ENCODE assay signal across 10 mouse cellular contexts in genomic region chr9:46272070-46272469, GRCm38 (mm10). TPM values are rescaled to one million over a fixed set of nuclear protein-coding genes. Genes with fewer than 3 reads are reported as not detected.
A peak's percentile ranks its signal among the peaks of the same experiment; 100 is the strongest.
DNase-seq lines count a peak whose midpoint lies in the region; ATAC-seq and TF ChIP-seq lines count a peak whose summit lies in the region.
"Had no signal": no experiment of that assay in that cellular context is flagged by ENCODE, and none has a peak within 500 bp of the region (broad histone marks: within the 10 kb centered on the region; RNA-seq: fewer than 3 reads in every experiment).

No protein-coding gene starts in this region.

- peaks cover 25% of the 10 kb centered on the region for H3K27me3 ChIP-seq in hindbrain, embryonic 12.5 days
- peaks cover 10% of the 10 kb centered on the region for H3K27me3 ChIP-seq in hindbrain, embryonic 11.5 days (ENCODE audit: control insufficient read depth, insufficient read depth, low read length)
- H3K27me3 ChIP-seq in MEL (ENCODE audit: control insufficient read depth in 1 of 2, insufficient read depth in 2 of 2, low read length in 2 of 2): no peaks in the 10 kb centered on the region
- H3K27me3 ChIP-seq in hindbrain, embryonic 15.5 days: peaks cover 13% of the 10 kb centered on the region; the same call in 1 of the 2 replicates

- peaks cover 27% of the 10 kb centered on the region for H3K79me2 ChIP-seq in MEL (ENCODE audit: control insufficient read depth, insufficient read depth, low read length, poor library complexity)

- WGBS in hindbrain, embryonic 12.5 days: 90% methylated on average over 9 of the region's 9 CpGs
- WGBS in hindbrain, embryonic 11.5 days: 88% methylated on average over 9 of the region's 9 CpGs
- 90% methylated on average over 9 of the region's 9 CpGs for WGBS in hindbrain, embryonic 15.5 days

- no peak for TF ChIP-seq RAD21 in MEL (IDR thresholded peaks at IDR 0.05; ENCODE audit: low read depth, low read length)

- no peak overlapping the region for H3K4me3 ChIP-seq in hindbrain, embryonic 12.5 days
- no peak overlapping the region; the same call in 1 of the 2 replicates for H3K4me3 ChIP-seq in hindbrain, embryonic 11.5 days (ENCODE audit: low read depth, low read length)
- H3K4me3 ChIP-seq in MEL (ENCODE audit: control insufficient read depth in 1 of 2, insufficient read depth in 1 of 2, low read depth in 2 of 2, low read length in 2 of 2): peak overlapping the region; percentile 79 to 89
- H3K4me3 ChIP-seq in hindbrain, embryonic 15.5 days: no peak overlapping the region

- no peak for TF ChIP-seq CTCF in MEL (IDR thresholded peaks at IDR 0.05 in 2 of 3, conservative IDR thresholded peaks at IDR 0.05 in 1 of 3; ENCODE audit: control insufficient read depth in 1 of 3, insufficient read depth in 1 of 3, low read depth in 2 of 3, low read length in 3 of 3, poor library complexity in 1 of 3, severe bottlenecking in 1 of 3)

- H3K27ac ChIP-seq in hindbrain, embryonic 12.5 days: no peak overlapping the region
- H3K27ac ChIP-seq in hindbrain, embryonic 11.5 days (ENCODE audit: low read depth, low read length): no peak overlapping the region
- peak overlapping the region; percentile 88 for H3K27ac ChIP-seq in MEL (ENCODE audit: control insufficient read depth, low read depth, low read length)
- H3K27ac ChIP-seq in hindbrain, embryonic 15.5 days (replicated peaks): no peak overlapping the region

- H3K4me1 ChIP-seq in hindbrain, embryonic 12.5 days: peaks cover 15% of the 10 kb centered on the region
- H3K4me1 ChIP-seq in hindbrain, embryonic 11.5 days (replicated peaks; ENCODE audit: control insufficient read depth, insufficient read depth, low read length): 0 out of 2 replicates have a peak, but pooled peaks cover 2% of the 10 kb centered on the region
- H3K4me1 ChIP-seq in MEL (ENCODE audit: control insufficient read depth in 1 of 2, insufficient read depth in 2 of 2, low read length in 2 of 2): peaks cover 5 to 14% of the 10 kb centered on the region in 2 experiments; a peak in 3 of 4 replicates
- peaks cover 13% of the 10 kb centered on the region for H3K4me1 ChIP-seq in hindbrain, embryonic 15.5 days (replicated peaks)

- no peaks in the 10 kb centered on the region for H3K9me3 ChIP-seq in hindbrain, embryonic 12.5 days (replicated peaks)
- H3K9me3 ChIP-seq in hindbrain, embryonic 11.5 days (ENCODE audit: control insufficient read depth, low read length): no peaks in the 10 kb centered on the region
- no peaks in the 10 kb centered on the region for H3K9me3 ChIP-seq in MEL (replicated peaks; ENCODE audit: insufficient read depth, low read length)
- no peaks in the 10 kb centered on the region for H3K9me3 ChIP-seq in hindbrain, embryonic 15.5 days
- H3K9me3 ChIP-seq: lung, embryonic 15.5 days had no signal

- peak overlapping the region; percentile 99; the same call in 1 of the 2 replicates for H3K4me2 ChIP-seq in hindbrain, embryonic 12.5 days (replicated peaks)
- H3K4me2 ChIP-seq in hindbrain, embryonic 11.5 days (replicated peaks; ENCODE audit: low read depth, low read length): no peak overlapping the region
- peak overlapping the region; percentile 94; the same call in 1 of the 2 replicates for H3K4me2 ChIP-seq in hindbrain, embryonic 15.5 days

- DNase-seq in hindbrain, embryonic 11.5 days (ENCODE audit: low spot score): no peak
- DNase-seq in MEL (ENCODE audit: low read depth, low spot score): peak; percentile 88
- DNase-seq in naive thymus-derived CD4-positive, alpha-beta T cell, adult 2 months (ENCODE audit: low read depth): peak; percentile 78
- no peak for DNase-seq in layer of hippocampus, postnatal 10 days (ENCODE audit: low spot score in 2 of 2)
- no peak for DNase-seq in cerebellum, adult 11 months
- DNase-seq in adrenal gland, postnatal 4 days (ENCODE audit: low spot score in 2 of 2): no peak
- DNase-seq: cerebellum, adult 18-20 months had no signal

- no peak; a peak in 1 of 4 replicates for TF ChIP-seq POLR2A in MEL (IDR thresholded peaks at IDR 0.05; ENCODE audit: control insufficient read depth in 1 of 2, insufficient read depth in 1 of 2, low read depth in 1 of 2, low read length in 2 of 2, poor library complexity in 1 of 2)

- H3K36me3 ChIP-seq in hindbrain, embryonic 12.5 days: peaks cover 22% of the 10 kb centered on the region
- 0 out of 2 replicates have a peak, but pooled peaks cover 3% of the 10 kb centered on the region for H3K36me3 ChIP-seq in hindbrain, embryonic 11.5 days (ENCODE audit: control insufficient read depth, insufficient read depth, low read length)
- H3K36me3 ChIP-seq in MEL (ENCODE audit: control insufficient read depth in 1 of 2, insufficient read depth in 2 of 2, low read length in 2 of 2): peaks cover 10 to 19% of the 10 kb centered on the region in 2 experiments
- peaks cover 19% of the 10 kb centered on the region for H3K36me3 ChIP-seq in hindbrain, embryonic 15.5 days

- ATAC-seq in hindbrain, embryonic 12.5 days (ENCODE audit: low FRiP score): no peak
- ATAC-seq in hindbrain, embryonic 11.5 days (ENCODE audit: low FRiP score): no peak
- ATAC-seq in hindbrain, embryonic 15.5 days (ENCODE audit: low FRiP score, low read depth): no peak

- TF ChIP-seq EP300 in MEL (IDR thresholded peaks at IDR 0.05; ENCODE audit: low read depth in 1 of 2, low read length in 2 of 2): peak; percentile 75 to 81

- no peak overlapping the region for H3K9ac ChIP-seq in hindbrain, embryonic 12.5 days
- H3K9ac ChIP-seq in hindbrain, embryonic 11.5 days (ENCODE audit: low read depth, low read length): no peak overlapping the region
- peak overlapping the region; percentile 67 for H3K9ac ChIP-seq in MEL (ENCODE audit: control insufficient read depth, low read depth, low read length, poor library complexity, severe bottlenecking)
- H3K9ac ChIP-seq in hindbrain, embryonic 15.5 days: no peak overlapping the region

TF ChIP-seq in MEL, 35 proteins besides CTCF, POLR2A, EP300 and RAD21 (continues in another document):
- peak; percentile 83 for TF ChIP-seq RCOR1 (IDR thresholded peaks at IDR 0.05; ENCODE audit: low read depth, low read length)
- no peak for TF ChIP-seq ZC3H11A (IDR thresholded peaks at IDR 0.05; ENCODE audit: low read depth, low read length)
- TF ChIP-seq USF2 (IDR thresholded peaks at IDR 0.05; ENCODE audit: borderline replicate concordance in 1 of 2, insufficient read depth in 1 of 2, low read depth in 1 of 2, low read length in 2 of 2): peak in 1 of 2 experiments; percentile 58; a peak in 1 of 4 replicates
- TF ChIP-seq MYC (IDR thresholded peaks at IDR 0.05; ENCODE audit: low read depth, low read length): peak; percentile 92

RNA-seq across cellular contexts. Expression of gene Zpr1, which starts 0.8 kb away (rescaled TPM):
- polyA plus RNA-seq in hindbrain, embryonic 12.5 days (2016; fragmentation: Nextera tagmentation; extraction: Ambion mirVana): 55.0 and 59.8 TPM in 2 replicates
- polyA plus RNA-seq in hindbrain, embryonic 11.5 days (2014; fragmentation: Nextera tagmentation; extraction: Ambion mirVana): 65.7 and 69.6 TPM in 2 replicates
- 87.0 and 99.7 TPM in 2 replicates for total RNA-seq in MEL (2012; rRNA removed)
- 100 to 1,000 TPM in 1 of 2 experiments, not detected in 1; 171 TPM for polyA plus RNA-seq in MEL (2012; ENCODE audit: insufficient read depth in 1 of 2, insufficient read length in 2 of 2, low read depth in 1 of 2, low replicate concordance in 2 of 2, missing spikeins in 1 of 2)
- polyA plus RNA-seq in hindbrain, embryonic 15.5 days (2015; fragmentation: Nextera tagmentation; extraction: Ambion mirVana): 55.7 and 60.3 TPM in 2 replicates
- total RNA-seq in layer of hippocampus, postnatal 10 days (2021): 10 to 100 TPM; 39.1 to 39.3 TPM
- total RNA-seq in adrenal gland, postnatal 4 days (2021): 10 to 100 TPM; 36.4 to 39.4 TPM

RNA-seq across cellular contexts. Expression of gene Apoa5, which starts 3.6 kb away (rescaled TPM):
- polyA plus RNA-seq in hindbrain, embryonic 12.5 days (2016; fragmentation: Nextera tagmentation; extraction: Ambion mirVana): 0.19 TPM in 1 of 2 replicates, not detected in the other
- polyA plus RNA-seq in hindbrain, embryonic 11.5 days (2014; fragmentation: Nextera tagmentation; extraction: Ambion mirVana): not detected in 2 replicates
- not detected in 2 replicates for total RNA-seq in MEL (2012; rRNA removed)
- under 1 TPM in 1 of 2 experiments, not detected in 1; 0.04 TPM for polyA plus RNA-seq in MEL (2012; ENCODE audit: insufficient read depth in 1 of 2, insufficient read length in 2 of 2, low read depth in 1 of 2, low replicate concordance in 2 of 2, missing spikeins in 1 of 2)
- polyA plus RNA-seq in hindbrain, embryonic 15.5 days (2015; fragmentation: Nextera tagmentation; extraction: Ambion mirVana): not detected in 2 replicates
- not detected for total RNA-seq in layer of hippocampus, postnatal 10 days (2021)
- 10 to 100 TPM in 1 of 2 experiments, 1 to 10 TPM in 1; 2.1 to 34.3 TPM for total RNA-seq in adrenal gland, postnatal 4 days (2021)
- polyA plus RNA-seq: lung, embryonic 15.5 days had no signal

RNA-seq across cellular contexts. Expression of gene Bud13, which starts 10.7 kb away (rescaled TPM):
- polyA plus RNA-seq in hindbrain, embryonic 12.5 days (2016; fragmentation: Nextera tagmentation; extraction: Ambion mirVana): 22.5 and 23.5 TPM in 2 replicates
- polyA plus RNA-seq in hindbrain, embryonic 11.5 days (2014; fragmentation: Nextera tagmentation; extraction: Ambion mirVana): 22.4 and 25.0 TPM in 2 replicates
- total RNA-seq in MEL (2012; rRNA removed): 13.5 and 13.9 TPM in 2 replicates
- 10 to 100 TPM in 1 of 2 experiments, not detected in 1; 26.3 TPM for polyA plus RNA-seq in MEL (2012; ENCODE audit: insufficient read depth in 1 of 2, insufficient read length in 2 of 2, low read depth in 1 of 2, low replicate concordance in 2 of 2, missing spikeins in 1 of 2)
- 15.6 and 18.1 TPM in 2 replicates for polyA plus RNA-seq in hindbrain, embryonic 15.5 days (2015; fragmentation: Nextera tagmentation; extraction: Ambion mirVana)
- total RNA-seq in layer of hippocampus, postnatal 10 days (2021): 10 to 100 TPM in 1 of 2 experiments, 1 to 10 TPM in 1; 8.9 to 10.1 TPM
- total RNA-seq in adrenal gland, postnatal 4 days (2021): 10 to 100 TPM; 14.2 to 17.0 TPM

RNA-seq across cellular contexts. Expression of gene Apoa4, which starts 31.6 kb away (rescaled TPM):
- polyA plus RNA-seq in hindbrain, embryonic 12.5 days (2016; fragmentation: Nextera tagmentation; extraction: Ambion mirVana): not detected in 2 replicates
- not detected in 2 replicates for polyA plus RNA-seq in hindbrain, embryonic 11.5 days (2014; fragmentation: Nextera tagmentation; extraction: Ambion mirVana)
- total RNA-seq in MEL (2012; rRNA removed): not detected in 2 replicates
- not detected for polyA plus RNA-seq in MEL (2012; ENCODE audit: insufficient read depth in 1 of 2, insufficient read length in 2 of 2, low read depth in 1 of 2, low replicate concordance in 2 of 2, missing spikeins in 1 of 2)
- polyA plus RNA-seq in hindbrain, embryonic 15.5 days (2015; fragmentation: Nextera tagmentation; extraction: Ambion mirVana): 0.59 TPM in 1 of 2 replicates, not detected in the other
- total RNA-seq in layer of hippocampus, postnatal 10 days (2021): not detected
- 1 to 10 TPM in 1 of 2 experiments, under 1 TPM in 1; 0.48 to 3.8 TPM for total RNA-seq in adrenal gland, postnatal 4 days (2021)

RNA-seq across cellular contexts. Expression of gene Apoc3, which starts 36.6 kb away (rescaled TPM):
- not detected in 2 replicates for polyA plus RNA-seq in hindbrain, embryonic 12.5 days (2016; fragmentation: Nextera tagmentation; extraction: Ambion mirVana)
- not detected in 2 replicates for polyA plus RNA-seq in hindbrain, embryonic 11.5 days (2014; fragmentation: Nextera tagmentation; extraction: Ambion mirVana)
- not detected in 2 replicates for total RNA-seq in MEL (2012; rRNA removed)
- polyA plus RNA-seq in MEL (2012; ENCODE audit: insufficient read depth in 1 of 2, insufficient read length in 2 of 2, low read depth in 1 of 2, low replicate concordance in 2 of 2, missing spikeins in 1 of 2): not detected
- not detected in 2 replicates for polyA plus RNA-seq in hindbrain, embryonic 15.5 days (2015; fragmentation: Nextera tagmentation; extraction: Ambion mirVana)
- total RNA-seq in layer of hippocampus, postnatal 10 days (2021): not detected
- 1 to 10 TPM in 1 of 2 experiments, under 1 TPM in 1; 0.64 to 9.5 TPM for total RNA-seq in adrenal gland, postnatal 4 days (2021)
- polyA plus RNA-seq: lung, embryonic 15.5 days had no signal

Comparison
In these comparisons a context has a peak if more than half of its experiments do, and no peak if none do; other contexts are left out.
1. H3K4me3 ChIP-seq: peak in MEL (2 of 2); none in hindbrain, embryonic 12.5 days (single experiment), hindbrain, embryonic 11.5 days (single experiment) and hindbrain, embryonic 15.5 days (single experiment).
2. DNase-seq: peak in MEL (single experiment) and naive thymus-derived CD4-positive, alpha-beta T cell, adult 2 months (single experiment); none in hindbrain, embryonic 11.5 days (single experiment), layer of hippocampus, postnatal 10 days (0 of 2), cerebellum, adult 11 months (single experiment) and adrenal gland, postnatal 4 days (0 of 2).